Comparison of ENCODE assay signal across 18 mouse cellular contexts in the genomic region with DNA sequence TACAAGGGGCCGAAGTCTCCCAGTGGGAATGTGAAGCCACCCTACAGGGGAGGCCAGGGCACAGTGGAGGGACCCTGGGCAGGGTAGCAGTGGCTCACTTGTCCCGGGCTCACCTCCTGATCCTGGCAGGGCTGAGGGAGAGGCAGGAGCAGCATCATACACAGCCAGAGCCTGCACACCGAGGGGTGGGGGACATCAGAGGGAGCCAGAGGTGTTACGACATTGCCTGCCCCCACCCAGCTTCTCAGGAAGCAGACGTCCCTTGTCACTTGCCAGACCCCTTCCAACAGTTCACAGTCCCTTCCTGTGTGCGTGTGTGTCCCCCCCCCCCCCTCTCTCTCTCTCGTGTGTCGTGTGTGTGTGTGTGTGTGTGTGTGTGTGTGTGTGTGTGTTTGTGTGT. TPM values are rescaled to one million over a fixed set of nuclear protein-coding genes. Genes with fewer than 3 reads are reported as not detected.
DNase-seq lines count a peak whose midpoint lies in the region; ATAC-seq and TF ChIP-seq lines count a peak whose summit lies in the region.
"Had no signal": no experiment of that assay in that cellular context is flagged by ENCODE, and none has a peak within 500 bp of the region (broad histone marks: within the 10 kb centered on the region; RNA-seq: fewer than 3 reads in every experiment).

No protein-coding gene starts in this region.

- 34% methylated on average over 5 of the region's 8 CpGs for WGBS in heart, embryonic 10.5 days
- 45% methylated on average over 5 of the region's 8 CpGs for WGBS in heart, postnatal 0 days
- WGBS in cerebellum, adult 2 months = 61% methylated on average over 8 of the region's 8 CpGs

- no peaks in the 10 kb centered on the region for H3K9me3 ChIP-seq in heart, embryonic 10.5 days
- H3K9me3 ChIP-seq in heart, postnatal 0 days (replicated peaks; ENCODE audit: control insufficient read depth, low read length) = no peaks in the 10 kb centered on the region
- H3K9me3 ChIP-seq: forebrain, embryonic 10.5 days; liver, embryonic 12.5 days had no signal

- H3K4me2 ChIP-seq in heart, postnatal 0 days (ENCODE audit: low read depth, low read length) = no peak overlapping the region
- H3K4me2 ChIP-seq: hindbrain, embryonic 14.5 days; liver, embryonic 12.5 days; midbrain, embryonic 11.5 days had no signal

- DNase-seq in adrenal gland, adult 2 months = peak; percentile 10
- DNase-seq in adrenal gland, postnatal 36 days = no peak
- DNase-seq in heart, embryonic 10.5 days (ENCODE audit: low spot score) = no peak
- no peak for DNase-seq in heart, adult 8-10 months (ENCODE audit: low spot score)
- DNase-seq in 416B (ENCODE audit: low read depth) = peak; percentile 65
- no peak for DNase-seq in heart, postnatal 0 days (ENCODE audit: low spot score)
- no peak for DNase-seq in c-Kit-positive CD71-positive TER-119-positive erythroid progenitor cells, embryonic 14.5 days (ENCODE audit: low spot score)
- no peak for DNase-seq in cerebellum, adult 2 months
- DNase-seq: adrenal gland, adult 8-10 months; cerebellum, adult 18-20 months; kidney, postnatal 14 days had no signal

- ATAC-seq in heart, postnatal 0 days (ENCODE audit: insufficient read depth, low read depth) = peak; percentile 5; the same call in 1 of the 2 replicates
- ATAC-seq: intestine, postnatal 0 days; liver, embryonic 12.5 days had no signal

- H3K9ac ChIP-seq in heart, postnatal 0 days (replicated peaks; ENCODE audit: low read depth, low read length) = no peak overlapping the region
- H3K9ac ChIP-seq: hindbrain, embryonic 14.5 days; liver, embryonic 12.5 days had no signal

- peaks cover 91% of the 10 kb centered on the region for H3K4me1 ChIP-seq in heart, embryonic 10.5 days
- H3K4me1 ChIP-seq in heart, postnatal 0 days (ENCODE audit: control insufficient read depth, insufficient read depth) = peaks cover 34% of the 10 kb centered on the region
- H3K4me1 ChIP-seq in cerebellum, adult 2 months (ENCODE audit: control insufficient read depth, insufficient read depth, low read length) = peaks cover 6% of the 10 kb centered on the region; the same call in 1 of the 2 replicates

- TF ChIP-seq POLR2A in cerebellum, adult 2 months (IDR thresholded peaks at IDR 0.05; ENCODE audit: borderline replicate concordance, insufficient read depth, low read length) = no peak

- TF ChIP-seq EP300 in heart, postnatal 0 days (IDR thresholded peaks at IDR 0.05; ENCODE audit: low read depth) = no peak

- H3K27ac ChIP-seq in heart, embryonic 10.5 days = peak overlapping the region; percentile 67; the same call in 1 of the 2 replicates
- no peak overlapping the region for H3K27ac ChIP-seq in heart, postnatal 0 days (ENCODE audit: low read depth)
- no peak overlapping the region for H3K27ac ChIP-seq in cerebellum, adult 2 months (ENCODE audit: insufficient read depth, low read length)
- H3K27ac ChIP-seq: forebrain, embryonic 10.5 days; hindbrain, embryonic 14.5 days; left cerebral cortex, adult 2 months; liver, embryonic 12.5 days had no signal

- H3K36me3 ChIP-seq in heart, embryonic 10.5 days = no peaks in the 10 kb centered on the region
- peaks cover 5% of the 10 kb centered on the region for H3K36me3 ChIP-seq in heart, postnatal 0 days (replicated peaks; ENCODE audit: control insufficient read depth, insufficient read depth, low read length)
- H3K36me3 ChIP-seq: forebrain, embryonic 10.5 days; liver, embryonic 12.5 days had no signal

- TF ChIP-seq CTCF in heart, postnatal 0 days (IDR thresholded peaks at IDR 0.05; ENCODE audit: low read depth) = no peak
- TF ChIP-seq CTCF in cerebellum, adult 2 months (IDR thresholded peaks at IDR 0.05; ENCODE audit: borderline replicate concordance, insufficient read depth, low read depth, low read length) = no peak

- no peaks in the 10 kb centered on the region for H3K27me3 ChIP-seq in heart, embryonic 10.5 days (ENCODE audit: insufficient read depth, poor library complexity, severe bottlenecking)
- H3K27me3 ChIP-seq in heart, postnatal 0 days (ENCODE audit: control insufficient read depth, insufficient read depth, low read length) = no peaks in the 10 kb centered on the region
- H3K27me3 ChIP-seq in cerebellum, adult 2 months (ENCODE audit: control insufficient read depth, insufficient read depth, low read length) = no peaks in the 10 kb centered on the region
- H3K27me3 ChIP-seq: CH12.LX had no signal

- no peak overlapping the region for H3K4me3 ChIP-seq in heart, embryonic 10.5 days
- H3K4me3 ChIP-seq in heart, postnatal 0 days (ENCODE audit: low read depth, low read length) = no peak overlapping the region
- no peak overlapping the region for H3K4me3 ChIP-seq in cerebellum, adult 2 months (replicated peaks; ENCODE audit: insufficient read depth, low read depth, low read length)
- H3K4me3 ChIP-seq: forebrain, embryonic 10.5 days; left cerebral cortex, adult 2 months; liver, embryonic 12.5 days had no signal

RNA-seq across cellular contexts. Expression of a gene that starts 2.9 kb away (rescaled TPM):
- 1 to 10 TPM; 6.0 to 8.8 TPM for total RNA-seq in adrenal gland, adult 2 months (2021)
- polyA plus RNA-seq in adrenal gland, adult 2 months (2012; rRNA removed) = 11.0 and 17.4 TPM in 2 replicates
- 10 to 100 TPM in 1 of 2 experiments, 1 to 10 TPM in 1; 6.5 to 11.1 TPM for total RNA-seq in adrenal gland, postnatal 36 days (2021)
- polyA plus RNA-seq in heart, embryonic 10.5 days (2016; fragmentation: Nextera tagmentation; extraction: Ambion mirVana) = 4.2 and 5.7 TPM in 2 replicates
- 10 to 100 TPM; 35.5 to 60.3 (median 45.4) TPM for total RNA-seq in heart, adult 8-10 months (2022)
- total RNA-seq in heart, postnatal 0 days (2014; rRNA removed; ENCODE audit: low replicate concordance) = 20.2 and 23.8 TPM in 2 replicates
- polyA plus RNA-seq in heart, postnatal 0 days (2015; fragmentation: Nextera tagmentation; extraction: Ambion mirVana) = 7.5 and 11.2 TPM in 2 replicates
- polyA plus RNA-seq in cerebellum, adult 2 months (2012; rRNA removed) = 13.5 and 15.9 TPM in 2 replicates

RNA-seq across cellular contexts. Expression of a gene that starts 26.3 kb away (rescaled TPM):
- 100 to 1,000 TPM; 152 to 159 TPM for total RNA-seq in adrenal gland, adult 2 months (2021)
- polyA plus RNA-seq in adrenal gland, adult 2 months (2012; rRNA removed) = 272 and 291 TPM in 2 replicates
- 100 to 1,000 TPM; 199 to 227 TPM for total RNA-seq in adrenal gland, postnatal 36 days (2021)
- polyA plus RNA-seq in heart, embryonic 10.5 days (2016; fragmentation: Nextera tagmentation; extraction: Ambion mirVana) = 37.7 and 50.2 TPM in 2 replicates
- total RNA-seq in heart, adult 8-10 months (2022) = 100 to 1,000 TPM; 123 to 159 (median 134) TPM
- total RNA-seq in heart, postnatal 0 days (2014; rRNA removed; ENCODE audit: low replicate concordance) = 213 and 278 TPM in 2 replicates
- 50.1 and 51.9 TPM in 2 replicates for polyA plus RNA-seq in heart, postnatal 0 days (2015; fragmentation: Nextera tagmentation; extraction: Ambion mirVana)
- 43.6 and 45.4 TPM in 2 replicates for polyA plus RNA-seq in cerebellum, adult 2 months (2012; rRNA removed)

RNA-seq across cellular contexts. Expression of a gene that starts 54.5 kb away (rescaled TPM):
- total RNA-seq in adrenal gland, adult 2 months (2021) = 100 to 1,000 TPM; 716 to 736 TPM
- 917 and 1,104 TPM in 2 replicates for polyA plus RNA-seq in adrenal gland, adult 2 months (2012; rRNA removed)
- total RNA-seq in adrenal gland, postnatal 36 days (2021) = 100 to 1,000 TPM; 428 to 676 TPM
- 76.8 and 109 TPM in 2 replicates for polyA plus RNA-seq in heart, embryonic 10.5 days (2016; fragmentation: Nextera tagmentation; extraction: Ambion mirVana)
- 10 to 100 TPM; 36.6 to 76.5 (median 42.3) TPM for total RNA-seq in heart, adult 8-10 months (2022)
- total RNA-seq in heart, postnatal 0 days (2014; rRNA removed; ENCODE audit: low replicate concordance) = 22.9 and 63.8 TPM in 2 replicates
- polyA plus RNA-seq in heart, postnatal 0 days (2015; fragmentation: Nextera tagmentation; extraction: Ambion mirVana) = 55.8 and 59.6 TPM in 2 replicates
- 14.3 and 14.7 TPM in 2 replicates for polyA plus RNA-seq in cerebellum, adult 2 months (2012; rRNA removed)

Comparison
In these comparisons a context has a peak if more than half of its experiments do, and no peak if none do; other contexts are left out.
1. DNase-seq: peak in adrenal gland, adult 2 months (single experiment) and 416B (single experiment); none in adrenal gland, postnatal 36 days (0 of 2), heart, embryonic 10.5 days (single experiment), heart, adult 8-10 months (single experiment), heart, postnatal 0 days (single experiment), c-Kit-positive CD71-positive TER-119-positive erythroid progenitor cells, embryonic 14.5 days (single experiment) and cerebellum, adult 2 months (0 of 2).